Mouse (Mus musculus) bone marrow, adult 2 months (tissue): ENCODE measurements around the gene Gm4301.
"Not testable (repeated sequence)": the region's sequence is repeated elsewhere in the genome, so short reads cannot be mapped to it uniquely, and the experiment has no call there.

ENCODE experiments used
- CTCF ChIP-seq: fragments of 200-500 bp; IDR thresholded peaks from 2 replicates; pipeline ENCODE4 v1.5.1; 2011; ENCODE audit warnings: low read length, control low read depth; ENCODE audit not compliant: control insufficient read depth, insufficient read depth
- POLR2A ChIP-seq: fragments of 200-500 bp; IDR thresholded peaks from 2 replicates; pipeline ENCODE4 v1.6.1; 2011; ENCODE audit warnings: low read depth, mild to moderate bottlenecking, control low read depth, low read length, borderline replicate concordance; ENCODE audit not compliant: control insufficient read depth

DNA sequence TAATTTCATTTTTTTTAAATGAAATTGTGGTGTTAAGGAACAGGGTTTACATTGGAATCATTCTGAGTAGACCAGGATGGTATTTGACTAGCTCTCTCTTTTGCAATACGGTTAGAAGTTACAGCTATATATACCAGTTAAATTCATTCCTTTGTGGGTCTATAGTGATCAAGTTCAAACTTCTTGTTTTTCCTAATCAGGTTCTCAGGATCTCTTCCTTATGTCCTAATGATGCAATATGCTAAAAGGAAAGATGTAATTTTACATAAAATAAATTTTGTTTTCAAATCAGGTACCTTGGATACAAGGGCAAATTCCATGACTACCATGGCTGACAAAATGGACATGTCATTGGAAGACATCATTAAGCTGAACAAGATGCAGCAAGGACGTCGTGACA, 10.2 kb downstream of the Gm4301 start, which contains the start of gene Gm4303:
- not testable (repeated sequence) for TF ChIP-seq POLR2A, CTCF
